In genomic region chr8:120423576-120423975, GRCm38 (mm10) we compare ENCODE assay signal across 12 mouse cellular contexts.
A peak's percentile ranks its signal among the peaks of the same experiment; 100 is the strongest.
DNase-seq lines count a peak whose midpoint lies in the region; ATAC-seq lines count a peak whose summit lies in the region.
"Had no signal": no experiment of that assay in that cellular context is flagged by ENCODE, and none has a peak within 500 bp of the region (broad histone marks: within the 10 kb centered on the region; RNA-seq: fewer than 3 reads in every experiment).

No protein-coding gene starts in this region.

- no peak for DNase-seq in midbrain, embryonic 10.5 days (ENCODE audit: low spot score)
- no peak for DNase-seq in midbrain, embryonic 11.5 days (ENCODE audit: low spot score, missing footprints)
- DNase-seq in ovary, postnatal 36 days (ENCODE audit: low spot score): no peak
- no peak for DNase-seq in ovary, adult 18-20 months (ENCODE audit: low spot score)
- DNase-seq: cerebellum, adult 2 months; kidney, postnatal 4 days; lung, adult 2 months had no signal

- no peaks in the 10 kb centered on the region for H3K9me3 ChIP-seq in midbrain, embryonic 10.5 days (replicated peaks)
- no peaks in the 10 kb centered on the region for H3K9me3 ChIP-seq in midbrain, embryonic 11.5 days (ENCODE audit: control insufficient read depth, low read length)
- no peaks in the 10 kb centered on the region for H3K9me3 ChIP-seq in embryonic facial prominence, embryonic 12.5 days
- no peaks in the 10 kb centered on the region for H3K9me3 ChIP-seq in forebrain, embryonic 15.5 days
- no peaks in the 10 kb centered on the region for H3K9me3 ChIP-seq in midbrain, embryonic 15.5 days

- H3K27me3 ChIP-seq in midbrain, embryonic 10.5 days (ENCODE audit: low read depth, poor library complexity, severe bottlenecking): peaks cover 84% of the 10 kb centered on the region
- H3K27me3 ChIP-seq in midbrain, embryonic 11.5 days (ENCODE audit: control insufficient read depth, insufficient read depth, low read length): peaks cover 2% of the 10 kb centered on the region; the same call in 1 of the 2 replicates
- 0 out of 2 replicates have a peak, but pooled peaks cover 3% of the 10 kb centered on the region for H3K27me3 ChIP-seq in embryonic facial prominence, embryonic 12.5 days
- H3K27me3 ChIP-seq in forebrain, embryonic 15.5 days: no peaks in the 10 kb centered on the region
- H3K27me3 ChIP-seq in midbrain, embryonic 15.5 days (replicated peaks): no peaks in the 10 kb centered on the region

- H3K36me3 ChIP-seq in midbrain, embryonic 10.5 days: no peaks in the 10 kb centered on the region
- no peaks in the 10 kb centered on the region for H3K36me3 ChIP-seq in midbrain, embryonic 11.5 days (ENCODE audit: control insufficient read depth, insufficient read depth, low read length)
- no peaks in the 10 kb centered on the region for H3K36me3 ChIP-seq in embryonic facial prominence, embryonic 12.5 days
- H3K36me3 ChIP-seq in forebrain, embryonic 15.5 days: no peaks in the 10 kb centered on the region
- no peaks in the 10 kb centered on the region for H3K36me3 ChIP-seq in midbrain, embryonic 15.5 days (replicated peaks)

- peak overlapping the region; percentile 87 for H3K27ac ChIP-seq in midbrain, embryonic 10.5 days (replicated peaks)
- H3K27ac ChIP-seq in midbrain, embryonic 11.5 days (ENCODE audit: low read depth, low read length): no peak overlapping the region
- H3K27ac ChIP-seq in embryonic facial prominence, embryonic 12.5 days: 0 out of 2 replicates have a peak overlapping the region, but pooled peaks have one; percentile 91
- H3K27ac ChIP-seq in forebrain, embryonic 15.5 days (replicated peaks): peak overlapping the region; percentile 97
- H3K27ac ChIP-seq in midbrain, embryonic 15.5 days: peak overlapping the region; percentile 90

- no peak for ATAC-seq in midbrain, embryonic 11.5 days (ENCODE audit: low FRiP score)
- no peak for ATAC-seq in embryonic facial prominence, embryonic 12.5 days (ENCODE audit: insufficient number of reproducible peaks, insufficient read depth, low FRiP score, low TSS enrichment)
- no peak for ATAC-seq in forebrain, embryonic 15.5 days (replicated peaks)
- no peak for ATAC-seq in midbrain, embryonic 15.5 days (replicated peaks)
- ATAC-seq: inflammation-experienced regulatory T-cells, adult 6 months had no signal

- no peak overlapping the region for H3K4me3 ChIP-seq in midbrain, embryonic 10.5 days
- no peak overlapping the region for H3K4me3 ChIP-seq in midbrain, embryonic 11.5 days (ENCODE audit: low read depth, low read length)
- no peak overlapping the region for H3K4me3 ChIP-seq in embryonic facial prominence, embryonic 12.5 days
- H3K4me3 ChIP-seq in forebrain, embryonic 15.5 days: no peak overlapping the region
- H3K4me3 ChIP-seq in midbrain, embryonic 15.5 days: no peak overlapping the region

- WGBS in midbrain, embryonic 10.5 days: 35% methylated on average over 7 of the region's 7 CpGs
- WGBS in midbrain, embryonic 11.5 days: 33% methylated on average over 7 of the region's 7 CpGs
- WGBS in embryonic facial prominence, embryonic 12.5 days: 42% methylated on average over 7 of the region's 7 CpGs
- WGBS in forebrain, embryonic 15.5 days: 27% methylated on average over 7 of the region's 7 CpGs
- WGBS in midbrain, embryonic 15.5 days: 29% methylated on average over 7 of the region's 7 CpGs

- H3K4me2 ChIP-seq in midbrain, embryonic 11.5 days: no peak overlapping the region
- no peak overlapping the region for H3K4me2 ChIP-seq in embryonic facial prominence, embryonic 12.5 days (replicated peaks)
- no peak overlapping the region for H3K4me2 ChIP-seq in forebrain, embryonic 15.5 days (replicated peaks)
- H3K4me2 ChIP-seq in midbrain, embryonic 15.5 days: no peak overlapping the region
- H3K4me2 ChIP-seq: heart, embryonic 11.5 days had no signal

- H3K4me1 ChIP-seq in midbrain, embryonic 10.5 days: peaks cover 100% of the 10 kb centered on the region
- H3K4me1 ChIP-seq in midbrain, embryonic 11.5 days (ENCODE audit: control insufficient read depth, insufficient read depth, low read length): peaks cover 71% of the 10 kb centered on the region
- peaks cover 90% of the 10 kb centered on the region for H3K4me1 ChIP-seq in embryonic facial prominence, embryonic 12.5 days
- H3K4me1 ChIP-seq in forebrain, embryonic 15.5 days: peaks cover 73% of the 10 kb centered on the region
- peaks cover 80% of the 10 kb centered on the region for H3K4me1 ChIP-seq in midbrain, embryonic 15.5 days

- no peak overlapping the region for H3K9ac ChIP-seq in midbrain, embryonic 11.5 days (ENCODE audit: low read length)
- H3K9ac ChIP-seq in embryonic facial prominence, embryonic 12.5 days: no peak overlapping the region
- no peak overlapping the region for H3K9ac ChIP-seq in forebrain, embryonic 15.5 days (replicated peaks)
- H3K9ac ChIP-seq in midbrain, embryonic 15.5 days: no peak overlapping the region; the same call in 1 of the 2 replicates
